Mouse (Mus musculus) MEL (cell line): ENCODE measurements at regions not wholly inside any gene's neighbourhood (a gene's known extent, or its start where the extent isn't known, plus 50 kb on each side); places are given as distances from the start of the nearest gene placed in this dataset.

Experiments
- DNase-seq: peaks from one replicate; pipeline ENCODE4 v3.0.0; 2011; ENCODE audit warnings: low read depth, low spot score
- H3K27ac ChIP-seq: 2 replicates; pipeline ENCODE4 v1.5.1; 2012; ENCODE audit warnings: low read depth, mild to moderate bottlenecking, control low read depth, low read length, moderate library complexity; ENCODE audit not compliant: control insufficient read depth
- H3K27me3 ChIP-seq, 2 experiments: fragments of 150-350 bp in 1 of 2; sonication (generic) in 1 of 2; 2 replicates each; pipeline ENCODE4 v1.6.1; 2012; ENCODE audit warnings: low read length in 2 of 2, mild to moderate bottlenecking in 2 of 2, improper control_type of control experiment in 1 of 2, moderate library complexity in 1 of 2; ENCODE audit not compliant: insufficient read depth in 2 of 2, control insufficient read depth in 1 of 2
- H3K36me3 ChIP-seq, 2 experiments: 2 replicates each; pipeline ENCODE4 v1.6.1; 2012 to 2014; ENCODE audit warnings: low read length in 2 of 2, improper control_type of control experiment in 1 of 2, inconsistent platforms in 1 of 2, mild to moderate bottlenecking in 1 of 2; ENCODE audit not compliant: insufficient read depth in 2 of 2, control insufficient read depth in 1 of 2
- H3K4me1 ChIP-seq, 2 experiments: fragments of 150-350 bp in 1 of 2; sonication (generic) in 1 of 2; 2 replicates each; pipeline ENCODE4 v1.6.1; 2012; ENCODE audit warnings: low read length in 2 of 2, improper control_type of control experiment in 1 of 2, mild to moderate bottlenecking in 1 of 2; ENCODE audit not compliant: insufficient read depth in 2 of 2, control insufficient read depth in 1 of 2
- H3K4me3 ChIP-seq, 2 experiments: fragments of 150-350 bp in 1 of 2; sonication (generic) in 1 of 2; 2 replicates each; pipeline ENCODE4 v1.5.1; 2012; ENCODE audit warnings: low read depth in 2 of 2, low read length in 2 of 2, mild to moderate bottlenecking in 2 of 2, moderate library complexity in 2 of 2, control low read depth in 1 of 2, improper control_type of control experiment in 1 of 2; ENCODE audit not compliant: control insufficient read depth in 1 of 2, insufficient read depth in 1 of 2
- H3K79me2 ChIP-seq: 2 replicates; pipeline ENCODE4 v1.6.1; 2012; ENCODE audit warnings: mild to moderate bottlenecking, low read length, moderate library complexity; ENCODE audit not compliant: control insufficient read depth, poor library complexity, insufficient read depth
- H3K9ac ChIP-seq: 2 replicates; pipeline ENCODE4 v1.6.1; 2012; ENCODE audit warnings: low read depth, mild to moderate bottlenecking, control low read depth, low read length, moderate library complexity; ENCODE audit not compliant: control insufficient read depth, poor library complexity, severe bottlenecking
- H3K9me3 ChIP-seq: fragments of 150-350 bp; sonication (generic); replicated peaks from 2 replicates; pipeline ENCODE4 v1.6.1; 2012; ENCODE audit warnings: mild to moderate bottlenecking, low read length, improper control_type of control experiment, moderate library complexity; ENCODE audit not compliant: insufficient read depth
- BHLHE40 ChIP-seq: IDR thresholded peaks from 2 replicates; pipeline ENCODE4 v1.6.1; 2012; ENCODE audit warnings: low read depth, mild to moderate bottlenecking, inconsistent platforms, low read length, improper control_type of control experiment, borderline replicate concordance
- ELF1 ChIP-seq: IDR thresholded peaks from 2 replicates; pipeline ENCODE4 v1.6.1; 2014; ENCODE audit warnings: low read depth, mild to moderate bottlenecking, inconsistent platforms, low read length, improper control_type of control experiment, moderate library complexity
- EP300 ChIP-seq, 2 experiments: IDR thresholded peaks; 2 replicates each; pipeline ENCODE4 v1.6.1; 2011; ENCODE audit warnings: improper control_type of control experiment in 2 of 2, low read length in 2 of 2, low read depth in 1 of 2, mild to moderate bottlenecking in 1 of 2
- ETS1 ChIP-seq: IDR thresholded peaks from 2 replicates; pipeline ENCODE4 v1.6.1; 2012; ENCODE audit warnings: low read depth, mild to moderate bottlenecking, inconsistent platforms, low read length, improper control_type of control experiment, moderate library complexity
- HCFC1 ChIP-seq: IDR thresholded peaks from 2 replicates; pipeline ENCODE4 v1.6.1; 2012; ENCODE audit warnings: low read depth, mild to moderate bottlenecking, inconsistent platforms, low read length, improper control_type of control experiment, moderate library complexity
- JUND ChIP-seq: IDR thresholded peaks from 2 replicates; pipeline ENCODE4 v1.6.1; 2011; ENCODE audit warnings: low read depth, mild to moderate bottlenecking, improper control_type of control experiment, low read length
- MAX ChIP-seq: IDR thresholded peaks from 2 replicates; pipeline ENCODE4 v1.6.1; 2011; ENCODE audit warnings: low read length, improper control_type of control experiment
- MAZ ChIP-seq: IDR thresholded peaks from 2 replicates; pipeline ENCODE4 v1.6.1; 2012; ENCODE audit warnings: low read depth, mild to moderate bottlenecking, inconsistent platforms, low read length, improper control_type of control experiment
- MEF2A ChIP-seq: IDR thresholded peaks from 2 replicates; pipeline ENCODE4 v1.6.1; 2014; ENCODE audit warnings: low read depth, mild to moderate bottlenecking, inconsistent platforms, low read length, improper control_type of control experiment; ENCODE audit not compliant: poor library complexity, insufficient replicate concordance, severe bottlenecking; ENCODE audit errors: extremely low read depth
- MXI1 ChIP-seq: IDR thresholded peaks from 2 replicates; pipeline ENCODE4 v1.6.1; 2011; ENCODE audit warnings: mild to moderate bottlenecking, low read depth, low read length, improper control_type of control experiment
- MYC ChIP-seq: IDR thresholded peaks from 2 replicates; pipeline ENCODE4 v1.6.1; 2011; ENCODE audit warnings: low read depth, mild to moderate bottlenecking, low read length, improper control_type of control experiment, moderate library complexity
- NELFE ChIP-seq: IDR thresholded peaks from 2 replicates; pipeline ENCODE4 v1.6.1; 2011; ENCODE audit warnings: low read depth, low read length, improper control_type of control experiment
- NRF1 ChIP-seq: IDR thresholded peaks from 2 replicates; pipeline ENCODE4 v1.6.1; 2014; ENCODE audit warnings: low read depth, mild to moderate bottlenecking, inconsistent platforms, low read length, improper control_type of control experiment, moderate library complexity; ENCODE audit not compliant: poor library complexity, insufficient read depth, severe bottlenecking
- POLR2AphosphoS2 ChIP-seq: IDR thresholded peaks from 2 replicates; pipeline ENCODE4 v1.6.1; 2011; ENCODE audit warnings: low read length, improper control_type of control experiment
- RAD21 ChIP-seq: IDR thresholded peaks from 2 replicates; pipeline ENCODE4 v1.6.1; 2011; ENCODE audit warnings: mild to moderate bottlenecking, low read depth, low read length, improper control_type of control experiment
- SIN3A ChIP-seq: IDR thresholded peaks from 2 replicates; pipeline ENCODE4 v1.6.1; 2012; ENCODE audit warnings: low read length, improper control_type of control experiment, inconsistent platforms
- TAL1 ChIP-seq: IDR thresholded peaks from 2 replicates; pipeline ENCODE4 v1.6.1; 2012; ENCODE audit warnings: mild to moderate bottlenecking, inconsistent platforms, low read length, moderate library complexity, mixed read lengths
- TCF12 ChIP-seq: IDR thresholded peaks from 2 replicates; pipeline ENCODE4 v1.6.1; 2014; ENCODE audit warnings: low read depth, mild to moderate bottlenecking, inconsistent platforms, low read length, improper control_type of control experiment, moderate library complexity
- UBTF ChIP-seq: IDR thresholded peaks from 2 replicates; pipeline ENCODE4 v1.6.1; 2012; ENCODE audit warnings: low read depth, mild to moderate bottlenecking, inconsistent platforms, low read length, improper control_type of control experiment, moderate library complexity, borderline replicate concordance; ENCODE audit not compliant: insufficient read depth
- USF1 ChIP-seq: IDR thresholded peaks from 2 replicates; pipeline ENCODE4 v1.6.1; 2014; ENCODE audit warnings: low read depth, mild to moderate bottlenecking, inconsistent platforms, low read length, improper control_type of control experiment, moderate library complexity
- USF2 ChIP-seq, 2 experiments: IDR thresholded peaks; 2 replicates each; pipeline ENCODE4 v1.6.1; 2011 to 2012; ENCODE audit warnings: improper control_type of control experiment in 2 of 2, low read length in 2 of 2, borderline replicate concordance in 1 of 2, inconsistent platforms in 1 of 2, low read depth in 1 of 2, mild to moderate bottlenecking in 1 of 2; ENCODE audit not compliant: insufficient read depth in 1 of 2
- ZKSCAN1 ChIP-seq: IDR thresholded peaks from 2 replicates; pipeline ENCODE4 v1.6.1; 2012; ENCODE audit warnings: low read depth, mild to moderate bottlenecking, inconsistent platforms, low read length, improper control_type of control experiment, moderate library complexity
- ZMIZ1 ChIP-seq: IDR thresholded peaks from 2 replicates; pipeline ENCODE4 v1.6.1; 2012; ENCODE audit warnings: low read depth, mild to moderate bottlenecking, inconsistent platforms, low read length, improper control_type of control experiment, moderate library complexity

DNA sequence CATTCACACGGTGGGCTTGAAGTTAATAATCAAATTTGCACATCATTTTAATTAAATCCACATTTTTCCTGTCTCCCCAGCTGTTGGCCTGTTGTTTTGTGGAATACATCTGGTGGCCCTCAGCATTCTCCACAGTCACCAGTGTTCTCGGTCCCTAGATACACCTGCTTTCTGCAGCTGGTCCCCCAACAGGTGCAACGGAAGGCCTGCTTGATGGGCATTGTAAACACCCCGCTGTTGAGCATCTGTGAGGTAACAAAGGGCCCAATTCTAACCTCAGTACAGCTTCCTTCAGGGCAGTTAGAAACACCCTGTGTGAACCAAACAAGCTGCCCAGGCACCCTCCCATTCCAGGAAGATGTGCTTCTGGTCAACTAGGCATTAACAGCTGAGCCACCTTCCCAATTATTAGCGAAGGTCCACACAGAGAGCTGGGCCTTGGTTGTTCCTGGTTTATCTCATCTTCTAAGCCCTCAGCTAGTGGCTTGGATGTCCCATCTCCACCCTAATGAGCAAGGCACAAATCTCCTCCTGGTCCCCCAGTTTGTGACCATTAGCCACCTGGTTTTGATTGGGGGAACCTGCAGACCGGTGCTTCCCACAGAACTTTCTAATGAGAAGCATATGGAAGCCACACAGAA, 293.0 kb upstream of the Spred2 start:
- Histone ChIP-seq H3K4me1 (peaks cover 3 to 8% of the 10 kb centered on the region in 2 experiments; a peak in 3 of 4 replicates), H3K27me3 (no peaks in the 10 kb centered on the region), H3K9me3 (no peaks in the 10 kb centered on the region), H3K36me3 (peaks cover 0 to 6% of the 10 kb centered on the region in 2 experiments; a peak in 2 of 4 replicates), H3K79me2 (no peaks in the 10 kb centered on the region), H3K9ac (no peak overlapping the region), H3K27ac (no peak overlapping the region), H3K4me3 (no peak overlapping the region)
- no peak for DNase-seq
- no peak for TF ChIP-seq SIN3A
- no peak for TF ChIP-seq NRF1
- no peak for TF ChIP-seq EP300 (IDR thresholded peaks at IDR 0.05; ENCODE audit: low read depth in 1 of 2, low read length in 2 of 2)
- TF ChIP-seq ETS1 = no peak
- TF ChIP-seq ELF1 = no peak
- no peak for TF ChIP-seq MXI1
- no peak for TF ChIP-seq UBTF
- TF ChIP-seq ZMIZ1 = no peak
- TF ChIP-seq TAL1 = no peak
- TF ChIP-seq MEF2A = no peak
- no peak for TF ChIP-seq MAX
- TF ChIP-seq RAD21 = no peak

DNA sequence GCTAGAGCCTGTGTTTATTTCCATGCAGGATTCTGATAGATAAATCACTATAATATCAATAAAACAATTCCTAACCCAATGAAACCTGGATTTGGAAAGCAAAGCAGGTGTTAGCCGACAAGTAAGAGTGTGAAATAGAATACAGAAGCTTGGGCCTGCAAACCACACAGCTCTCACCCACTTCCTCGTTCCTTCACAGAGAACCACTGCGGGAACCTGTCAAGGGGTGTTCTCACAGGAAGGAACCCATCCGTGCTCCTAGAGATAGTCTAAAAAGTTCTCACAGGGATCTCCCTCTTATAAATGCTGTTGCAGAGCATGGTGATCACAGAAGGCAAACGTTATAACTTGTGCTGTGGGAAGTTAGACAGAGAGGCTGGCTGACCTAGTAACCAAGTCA, 291.7 kb upstream of the Spred2 start:
- peaks cover 0 to 6% of the 10 kb centered on the region in 2 experiments; a peak in 2 of 4 replicates for H3K36me3 ChIP-seq
- H3K27ac ChIP-seq = no peak overlapping the region
- DNase-seq = peak; percentile 7
- no peaks in the 10 kb centered on the region for H3K27me3 ChIP-seq
- no peaks in the 10 kb centered on the region for H3K9me3 ChIP-seq
- H3K4me3 ChIP-seq = no peak overlapping the region
- H3K9ac ChIP-seq = no peak overlapping the region
- no peak for TF ChIP-seq MXI1
- no peak for TF ChIP-seq SIN3A
- no peak for TF ChIP-seq ZKSCAN1
- peaks cover 3 to 8% of the 10 kb centered on the region in 2 experiments; a peak in 3 of 4 replicates for H3K4me1 ChIP-seq
- no peaks in the 10 kb centered on the region for H3K79me2 ChIP-seq

DNA sequence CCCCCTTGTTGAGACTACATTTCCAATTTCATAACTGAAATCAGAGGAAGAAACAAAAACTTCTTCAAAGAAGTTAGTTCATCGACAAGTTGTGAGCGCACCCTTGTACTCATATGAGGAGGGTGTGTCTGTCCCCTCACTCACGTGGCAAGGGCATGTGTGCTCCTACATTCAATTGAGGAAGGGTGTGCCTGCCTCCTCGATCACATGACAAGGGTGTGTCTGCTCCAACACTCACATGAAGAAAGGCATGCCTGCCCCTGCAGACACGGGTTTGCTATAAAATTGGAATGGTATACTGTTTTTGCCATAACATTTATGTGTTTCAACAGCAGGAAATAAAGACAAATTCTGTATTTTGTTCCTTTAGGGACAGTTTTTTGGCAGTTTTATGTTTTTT, 290.6 kb upstream of the Spred2 start:
- peaks cover 3 to 8% of the 10 kb centered on the region in 2 experiments; a peak in 3 of 4 replicates for H3K4me1 ChIP-seq
- no peaks in the 10 kb centered on the region for H3K79me2 ChIP-seq
- DNase-seq = peak; percentile 40
- peaks cover 0 to 6% of the 10 kb centered on the region in 2 experiments; a peak in 2 of 4 replicates for H3K36me3 ChIP-seq
- H3K27ac ChIP-seq = no peak overlapping the region
- H3K27me3 ChIP-seq = no peaks in the 10 kb centered on the region
- H3K9ac ChIP-seq = no peak overlapping the region
- no peak overlapping the region for H3K4me3 ChIP-seq
- no peaks in the 10 kb centered on the region for H3K9me3 ChIP-seq
- TF ChIP-seq ZKSCAN1 (no peak), MXI1 (peak; percentile 89), POLR2AphosphoS2 (no peak), JUND (no peak), ELF1 (no peak), ZMIZ1 (no peak), USF1 (peak; percentile 85), EP300 (IDR thresholded peaks at IDR 0.05; ENCODE audit: low read depth in 1 of 2, low read length in 2 of 2) (no peak), ETS1 (0 out of 2 replicates have a peak, but pooled peaks have one; percentile 6), SIN3A (peak; percentile 56), NELFE (no peak), BHLHE40 (peak; percentile 74), HCFC1 (no peak), USF2 (IDR thresholded peaks at IDR 0.05; ENCODE audit: borderline replicate concordance in 1 of 2, insufficient read depth in 1 of 2, low read depth in 1 of 2, low read length in 2 of 2) (peak in 1 of 2 experiments; percentile 53; a peak in 1 of 4 replicates), TCF12 (no peak), MAZ (no peak), MYC (0 out of 2 replicates have a peak, but pooled peaks have one; percentile 25)
